Mouse (Mus musculus): ENCODE results near the gene Nodal. TPM values are rescaled to one million over a fixed set of nuclear protein-coding genes. Genes with fewer than 3 reads are reported as not detected.

Nodal gene
- 0.68 and 0.97 TPM in 2 replicates for polyA plus RNA-seq (2012; rRNA removed)

- WGBS, result 32% methylated on average over 10 of the region's 10 CpGs
- TF ChIP-seq CTCF (IDR thresholded peaks at IDR 0.05; ENCODE audit: borderline replicate concordance, insufficient read depth, low read depth, low read length), result no peak
- TF ChIP-seq POLR2A (IDR thresholded peaks at IDR 0.05; ENCODE audit: borderline replicate concordance, insufficient read depth, low read length), result no peak
Observed at GRCm38 (mm10) chr10:61417672-61418071, at the start of gene Nodal. TSS of gene Nodal (plus strand) at chr10:61417972.

DNA sequence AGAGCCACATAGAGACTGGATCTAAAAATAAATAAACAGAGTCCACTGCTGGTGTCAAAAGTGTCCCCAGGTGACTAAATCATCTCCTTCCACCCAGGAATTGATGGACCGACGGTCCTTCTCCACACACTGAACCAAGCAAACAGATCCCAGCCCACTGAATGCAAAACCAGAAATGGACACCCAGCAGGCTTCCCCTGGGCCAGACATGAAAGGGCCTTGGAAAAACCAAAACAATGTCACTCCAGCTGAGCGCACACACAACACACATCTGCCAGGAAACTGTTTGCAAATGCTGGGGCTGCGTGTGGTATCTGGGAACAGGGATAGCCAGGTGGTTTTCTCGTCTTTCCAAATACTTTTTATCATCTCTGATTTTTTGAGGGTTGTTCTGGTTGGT, 48.0 kb upstream of the Nodal start:
- no peak for DNase-seq
- Histone ChIP-seq H3K27me3 (ENCODE audit: control insufficient read depth, insufficient read depth, low read length) (no peaks in the 10 kb centered on the region), H3K4me3 (replicated peaks; ENCODE audit: insufficient read depth, low read depth, low read length) (no peak overlapping the region), H3K27ac (ENCODE audit: insufficient read depth, low read length) (no peak overlapping the region), H3K4me1 (ENCODE audit: control insufficient read depth, insufficient read depth, low read length) (peaks cover 22% of the 10 kb centered on the region)
- TF ChIP-seq POLR2A (IDR thresholded peaks at IDR 0.05; ENCODE audit: borderline replicate concordance, insufficient read depth, low read length) (no peak), CTCF (IDR thresholded peaks at IDR 0.05; ENCODE audit: borderline replicate concordance, insufficient read depth, low read depth, low read length) (no peak)
- 78% methylated on average over 5 of the region's 5 CpGs for WGBS

More at GRCm38 (mm10) chr10:61417672-61418071, at the start of gene Nodal:
- H3K27ac ChIP-seq (ENCODE audit: insufficient read depth, low read length), result no peak within 1 kb of the TSS
- peak within 1 kb of the TSS; percentile 42 for H3K4me3 ChIP-seq (replicated peaks; ENCODE audit: insufficient read depth, low read depth, low read length)
- H3K4me1 ChIP-seq (ENCODE audit: control insufficient read depth, insufficient read depth, low read length), result no peaks in the 10 kb centered on the region; the same call in 1 of the 2 replicates
- H3K27me3 ChIP-seq (ENCODE audit: control insufficient read depth, insufficient read depth, low read length), result peaks cover 1% of the 10 kb centered on the region; the same call in 1 of the 2 replicates
- DNase-seq, result no peak

DNA sequence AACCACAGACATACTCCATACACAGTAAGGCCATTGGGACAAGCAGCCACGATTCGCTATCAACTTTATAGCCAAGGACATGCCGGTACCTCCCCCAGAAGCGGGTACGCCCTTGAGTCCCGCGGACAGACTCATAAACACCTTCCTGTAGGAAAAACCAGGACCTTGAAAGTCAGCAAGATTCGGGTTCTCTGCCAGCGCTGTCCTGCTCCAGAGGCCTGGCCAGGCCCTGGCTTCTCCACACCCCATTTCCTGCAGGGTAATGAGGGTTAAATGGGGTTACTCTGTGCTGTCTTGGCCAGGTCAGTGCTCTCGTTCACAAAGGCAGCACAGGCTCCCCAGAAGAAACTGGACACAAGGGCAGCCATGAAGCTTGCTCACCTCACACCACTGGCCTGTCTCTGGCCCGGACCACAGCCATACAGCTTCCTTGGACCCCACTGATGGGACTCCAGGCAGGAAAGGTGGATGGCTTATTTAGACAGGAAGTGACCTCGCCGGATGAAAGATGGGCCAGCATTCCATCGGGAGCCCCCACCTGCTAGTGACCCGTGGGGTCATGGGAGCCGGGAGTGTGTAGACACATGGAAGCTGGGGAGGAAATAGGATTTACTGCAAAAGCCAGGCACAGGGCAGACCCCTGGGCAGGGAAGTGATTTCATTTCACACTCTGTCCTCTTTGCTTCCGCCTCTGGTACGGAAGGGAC, 47.3 kb upstream of the Nodal start:
- Histone ChIP-seq H3K27me3 (ENCODE audit: control insufficient read depth, insufficient read depth, low read length) (no peaks in the 10 kb centered on the region), H3K4me3 (replicated peaks; ENCODE audit: insufficient read depth, low read depth, low read length) (no peak overlapping the region), H3K4me1 (ENCODE audit: control insufficient read depth, insufficient read depth, low read length) (peaks cover 27% of the 10 kb centered on the region), H3K27ac (ENCODE audit: insufficient read depth, low read length) (peak overlapping the region; percentile 15)
- no peak for TF ChIP-seq POLR2A (IDR thresholded peaks at IDR 0.05; ENCODE audit: borderline replicate concordance, insufficient read depth, low read length)
- no peak for TF ChIP-seq CTCF (IDR thresholded peaks at IDR 0.05; ENCODE audit: borderline replicate concordance, insufficient read depth, low read depth, low read length)
- DNase-seq, result no peak
- WGBS, result 82% methylated on average over 18 of the region's 18 CpGs

DNA sequence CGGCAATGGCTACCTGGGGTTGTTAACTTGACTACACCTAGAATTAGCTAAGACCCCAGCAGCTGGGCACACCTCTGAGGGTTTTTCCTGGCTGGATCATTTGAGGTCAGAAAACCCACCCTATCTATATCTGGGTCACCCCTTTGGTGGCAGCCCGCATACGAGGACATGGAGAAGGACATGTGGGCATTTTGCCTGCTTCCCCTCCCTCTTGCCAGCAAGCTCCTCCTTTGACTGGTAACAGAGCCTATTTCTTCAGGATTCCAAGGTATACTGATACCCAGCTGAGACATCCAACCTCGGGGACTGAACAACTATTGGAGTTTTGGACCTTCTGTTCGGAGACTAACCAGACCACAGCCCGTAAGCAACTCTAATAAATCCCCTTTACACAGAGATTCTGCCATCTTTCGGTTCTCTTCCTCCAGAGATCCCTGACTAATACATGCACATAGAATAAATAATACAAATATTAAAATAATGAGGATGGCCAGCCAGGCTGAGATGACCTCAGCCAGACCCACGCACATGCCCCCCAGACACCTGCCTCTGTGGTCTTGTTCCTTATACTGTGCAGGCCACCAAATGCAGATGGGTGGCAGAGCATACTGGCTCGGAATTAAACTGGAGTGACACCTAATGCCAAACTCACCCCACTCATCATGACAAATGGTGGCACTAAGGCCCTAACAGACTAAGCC, 45.7 kb upstream of the Nodal start:
- Histone ChIP-seq H3K27me3 (ENCODE audit: control insufficient read depth, insufficient read depth, low read length) (no peaks in the 10 kb centered on the region), H3K27ac (ENCODE audit: insufficient read depth, low read length) (0 out of 2 replicates have a peak overlapping the region, but pooled peaks have one; percentile 5), H3K4me1 (ENCODE audit: control insufficient read depth, insufficient read depth, low read length) (peaks cover 27% of the 10 kb centered on the region), H3K4me3 (replicated peaks; ENCODE audit: insufficient read depth, low read depth, low read length) (no peak overlapping the region)
- no peak for DNase-seq
- 55% methylated on average over 9 of the region's 9 CpGs for WGBS
- TF ChIP-seq POLR2A (IDR thresholded peaks at IDR 0.05; ENCODE audit: borderline replicate concordance, insufficient read depth, low read length) (no peak), CTCF (IDR thresholded peaks at IDR 0.05; ENCODE audit: borderline replicate concordance, insufficient read depth, low read depth, low read length) (no peak)

- Histone ChIP-seq H3K4me1 (ENCODE audit: control insufficient read depth, insufficient read depth, low read length) (peaks cover 27% of the 10 kb centered on the region), H3K27ac (ENCODE audit: insufficient read depth, low read length) (0 out of 2 replicates have a peak overlapping the region, but pooled peaks have one; percentile 5), H3K4me3 (replicated peaks; ENCODE audit: insufficient read depth, low read depth, low read length) (no peak overlapping the region), H3K27me3 (ENCODE audit: control insufficient read depth, insufficient read depth, low read length) (no peaks in the 10 kb centered on the region)
- no peak for TF ChIP-seq CTCF (IDR thresholded peaks at IDR 0.05; ENCODE audit: borderline replicate concordance, insufficient read depth, low read depth, low read length)
- 12% methylated on average over 4 of the region's 4 CpGs for WGBS
- peak; percentile 71 to 85 for DNase-seq
Observed at GRCm38 (mm10) chr10:61372585-61372923, 45.2 kb upstream of the Nodal start.

DNA sequence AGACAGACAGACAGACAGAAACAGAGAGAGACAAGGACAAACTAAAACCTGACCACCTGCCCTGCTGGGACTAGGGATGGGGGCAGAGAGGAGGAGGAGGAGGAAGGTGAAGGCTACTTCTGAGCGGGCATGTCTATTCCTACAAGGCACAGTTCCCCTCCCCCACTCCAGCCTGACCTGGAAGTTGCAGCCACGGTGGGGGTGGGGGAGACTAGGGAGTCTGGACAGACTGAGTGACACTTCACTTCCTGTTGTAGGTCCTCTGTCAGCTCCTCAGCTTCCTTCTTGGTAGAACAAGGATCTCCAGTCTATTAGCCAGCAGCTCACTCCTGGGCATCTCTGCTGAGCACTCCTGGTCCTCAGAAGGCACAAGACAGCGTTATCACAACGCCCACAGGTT, 43.7 kb upstream of the Nodal start:
- no peak overlapping the region for H3K4me3 ChIP-seq (replicated peaks; ENCODE audit: insufficient read depth, low read depth, low read length)
- H3K4me1 ChIP-seq (ENCODE audit: control insufficient read depth, insufficient read depth, low read length), result peaks cover 30% of the 10 kb centered on the region
- DNase-seq, result no peak
- no peaks in the 10 kb centered on the region for H3K27me3 ChIP-seq (ENCODE audit: control insufficient read depth, insufficient read depth, low read length)
- TF ChIP-seq POLR2A (IDR thresholded peaks at IDR 0.05; ENCODE audit: borderline replicate concordance, insufficient read depth, low read length) (no peak), CTCF (IDR thresholded peaks at IDR 0.05; ENCODE audit: borderline replicate concordance, insufficient read depth, low read depth, low read length) (no peak)
- WGBS, result 69% methylated on average over 4 of the region's 4 CpGs
- no peak overlapping the region for H3K27ac ChIP-seq (ENCODE audit: insufficient read depth, low read length)

DNA sequence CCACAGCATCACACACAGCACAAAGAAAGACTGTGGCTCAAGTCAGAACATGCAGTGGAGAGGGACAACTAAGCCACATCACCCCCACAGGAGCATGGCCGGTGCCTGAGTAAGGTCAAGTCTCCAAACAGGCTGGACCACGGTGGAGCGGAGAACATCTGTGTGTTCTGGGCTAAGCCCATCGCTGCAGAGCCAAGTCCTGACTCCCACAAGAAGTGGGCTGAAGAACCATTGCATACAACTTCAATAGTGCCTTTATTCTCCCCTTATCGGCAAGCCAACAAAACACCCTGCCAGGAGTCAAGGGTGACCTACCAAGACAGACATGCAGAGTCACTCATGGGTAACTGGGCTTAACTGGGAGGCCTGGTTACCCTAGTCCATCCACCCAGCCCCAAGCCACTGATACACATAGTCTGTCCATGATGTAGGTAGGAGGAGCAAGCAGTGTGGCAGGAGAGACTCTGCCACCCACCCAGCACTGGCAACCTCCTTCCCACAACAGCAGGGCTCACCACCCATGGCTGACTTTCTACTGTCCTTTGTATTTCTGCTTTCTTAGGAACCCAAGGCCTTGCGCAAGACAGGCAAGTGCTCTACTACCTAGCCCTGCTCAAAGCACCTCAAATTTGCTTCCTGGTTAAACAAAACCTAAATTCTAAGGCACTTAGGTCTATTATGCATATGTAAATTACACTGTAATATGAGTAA, 42.8 kb upstream of the Nodal start:
- no peak for TF ChIP-seq POLR2A (IDR thresholded peaks at IDR 0.05; ENCODE audit: borderline replicate concordance, insufficient read depth, low read length)
- TF ChIP-seq CTCF (IDR thresholded peaks at IDR 0.05; ENCODE audit: borderline replicate concordance, insufficient read depth, low read depth, low read length), result no peak
- H3K27ac ChIP-seq (ENCODE audit: insufficient read depth, low read length), result no peak overlapping the region
- DNase-seq, result no peak
- no peaks in the 10 kb centered on the region for H3K27me3 ChIP-seq (ENCODE audit: control insufficient read depth, insufficient read depth, low read length)
- peaks cover 34% of the 10 kb centered on the region for H3K4me1 ChIP-seq (ENCODE audit: control insufficient read depth, insufficient read depth, low read length)
- 67% methylated on average over 6 of the region's 6 CpGs for WGBS
- no peak overlapping the region for H3K4me3 ChIP-seq (replicated peaks; ENCODE audit: insufficient read depth, low read depth, low read length)
